Mouse (Mus musculus) heart, adult 2 months (tissue): ENCODE measurements at regions not wholly inside any gene's neighbourhood (a gene's known extent, or its start where the extent isn't known, plus 50 kb on each side); places are given as distances from the start of the nearest gene placed in this dataset.

ENCODE experiments used
- CTCF ChIP-seq: fragments of 200-600 bp; IDR thresholded peaks from 2 replicates; pipeline ENCODE4 v1.8.1; 2022; ENCODE audit warnings: antibody characterized with exemption, mild to moderate bottlenecking, moderate library complexity
- EP300 ChIP-seq: fragments of 200-500 bp; IDR thresholded peaks from 2 replicates; pipeline ENCODE4 v1.6.1; 2011; ENCODE audit warnings: low read depth, low read length, control low read depth; ENCODE audit not compliant: insufficient read depth

- TF ChIP-seq CTCF = peak; percentile 92
- TF ChIP-seq EP300 = no peak
Measured at GRCm38 (mm10) chrX:108536995-108537394, 127.7 kb downstream of the Gm379 start.
